Mouse (Mus musculus): ENCODE results near the gene 3830406C13Rik. TPM values are rescaled to one million over a fixed set of nuclear protein-coding genes. Genes with fewer than 3 reads are reported as not detected.

The 3830406C13Rik gene
- polyA plus RNA-seq, 1 experiment: 8.7 TPM

GRCm38 (mm10) chr14:12296391-12296790 is 12.4 kb downstream of the 3830406C13Rik start:
- Histone ChIP-seq H3K4me2 (ENCODE audit: low read depth) (no peak overlapping the region), H3ac (ENCODE audit: control insufficient read depth, insufficient read length) (no peak overlapping the region), H3K4me3 (no peak overlapping the region), H3K36me3 (ENCODE audit: control insufficient read depth, insufficient read depth) (peaks cover 11% of the 10 kb centered on the region), H3K79me2 (ENCODE audit: control insufficient read depth, insufficient read depth) (no peaks in the 10 kb centered on the region), H3K27me3 (ENCODE audit: control insufficient read depth, insufficient read depth, insufficient read length) (no peaks in the 10 kb centered on the region)
- TF ChIP-seq E2F4 (IDR thresholded peaks at IDR 0.05; ENCODE audit: insufficient read depth) (no peak), TCF12 (IDR thresholded peaks at IDR 0.05; ENCODE audit: insufficient read depth, poor library complexity, severe bottlenecking) (no peak), TCF3 (IDR thresholded peaks at IDR 0.05; ENCODE audit: insufficient read length, low read depth) (no peak), REST (IDR thresholded peaks at IDR 0.05; ENCODE audit: insufficient read depth, insufficient read length) (no peak), CEBPB (IDR thresholded peaks at IDR 0.05; ENCODE audit: insufficient read depth, poor library complexity, severe bottlenecking) (no peak), POLR2AphosphoS2 (IDR thresholded peaks at IDR 0.05; ENCODE audit: insufficient read length, low read depth) (no peak), USF1 (IDR thresholded peaks at IDR 0.05; ENCODE audit: low read depth) (no peak), SRF (IDR thresholded peaks at IDR 0.05; ENCODE audit: control insufficient read depth, insufficient read length, low read depth) (no peak), MAX (IDR thresholded peaks at IDR 0.05; ENCODE audit: low read depth) (no peak), MYOG (IDR thresholded peaks at IDR 0.05; ENCODE audit: control insufficient read depth in 1 of 3, insufficient read depth in 1 of 3, insufficient read length in 2 of 3, low read depth in 2 of 3) (no peak), MYOD1 (IDR thresholded peaks at IDR 0.05; ENCODE audit: control insufficient read depth in 1 of 3, insufficient read length in 2 of 3, low read depth in 2 of 3) (no peak), POLR2A (IDR thresholded peaks at IDR 0.05; ENCODE audit: insufficient read length, low read depth) (no peak)

- no peak overlapping the region for H3K4me2 ChIP-seq (ENCODE audit: low read depth)
- H3K27me3 ChIP-seq (ENCODE audit: control insufficient read depth, insufficient read depth, insufficient read length): no peaks in the 10 kb centered on the region
- H3K79me2 ChIP-seq (ENCODE audit: control insufficient read depth, insufficient read depth): no peaks in the 10 kb centered on the region
- no peak overlapping the region for H3K4me3 ChIP-seq
- peaks cover 11% of the 10 kb centered on the region for H3K36me3 ChIP-seq (ENCODE audit: control insufficient read depth, insufficient read depth)
- H3ac ChIP-seq (ENCODE audit: control insufficient read depth, insufficient read length): no peak overlapping the region
- TF ChIP-seq TCF3 (IDR thresholded peaks at IDR 0.05; ENCODE audit: insufficient read length, low read depth) (no peak), SRF (IDR thresholded peaks at IDR 0.05; ENCODE audit: control insufficient read depth, insufficient read length, low read depth) (no peak), CEBPB (IDR thresholded peaks at IDR 0.05; ENCODE audit: insufficient read depth, poor library complexity, severe bottlenecking) (no peak), USF1 (IDR thresholded peaks at IDR 0.05; ENCODE audit: low read depth) (no peak), TCF12 (IDR thresholded peaks at IDR 0.05; ENCODE audit: insufficient read depth, poor library complexity, severe bottlenecking) (no peak), MYOG (IDR thresholded peaks at IDR 0.05; ENCODE audit: control insufficient read depth in 1 of 3, insufficient read depth in 1 of 3, insufficient read length in 2 of 3, low read depth in 2 of 3) (no peak), MAX (IDR thresholded peaks at IDR 0.05; ENCODE audit: low read depth) (no peak), REST (IDR thresholded peaks at IDR 0.05; ENCODE audit: insufficient read depth, insufficient read length) (no peak), POLR2AphosphoS2 (IDR thresholded peaks at IDR 0.05; ENCODE audit: insufficient read length, low read depth) (no peak), POLR2A (IDR thresholded peaks at IDR 0.05; ENCODE audit: insufficient read length, low read depth) (no peak), MYOD1 (IDR thresholded peaks at IDR 0.05; ENCODE audit: control insufficient read depth in 1 of 3, insufficient read length in 2 of 3, low read depth in 2 of 3) (no peak), E2F4 (IDR thresholded peaks at IDR 0.05; ENCODE audit: insufficient read depth) (no peak)
Observed at GRCm38 (mm10) chr14:12299171-12299570, 15.2 kb downstream of the 3830406C13Rik start.

GRCm38 (mm10) chr14:12299654-12300053 is 15.7 kb downstream of the 3830406C13Rik start:
- TF ChIP-seq POLR2AphosphoS2 (IDR thresholded peaks at IDR 0.05; ENCODE audit: insufficient read length, low read depth) (no peak), USF1 (IDR thresholded peaks at IDR 0.05; ENCODE audit: low read depth) (no peak), MAX (IDR thresholded peaks at IDR 0.05; ENCODE audit: low read depth) (no peak), MYOD1 (IDR thresholded peaks at IDR 0.05; ENCODE audit: control insufficient read depth in 1 of 3, insufficient read length in 2 of 3, low read depth in 2 of 3) (no peak), TCF12 (IDR thresholded peaks at IDR 0.05; ENCODE audit: insufficient read depth, poor library complexity, severe bottlenecking) (no peak), E2F4 (IDR thresholded peaks at IDR 0.05; ENCODE audit: insufficient read depth) (no peak), SRF (IDR thresholded peaks at IDR 0.05; ENCODE audit: control insufficient read depth, insufficient read length, low read depth) (no peak), TCF3 (IDR thresholded peaks at IDR 0.05; ENCODE audit: insufficient read length, low read depth) (no peak), MYOG (IDR thresholded peaks at IDR 0.05; ENCODE audit: control insufficient read depth in 1 of 3, insufficient read depth in 1 of 3, insufficient read length in 2 of 3, low read depth in 2 of 3) (no peak), POLR2A (IDR thresholded peaks at IDR 0.05; ENCODE audit: insufficient read length, low read depth) (no peak), REST (IDR thresholded peaks at IDR 0.05; ENCODE audit: insufficient read depth, insufficient read length) (no peak), CEBPB (IDR thresholded peaks at IDR 0.05; ENCODE audit: insufficient read depth, poor library complexity, severe bottlenecking) (no peak)
- Histone ChIP-seq H3K36me3 (ENCODE audit: control insufficient read depth, insufficient read depth) (peaks cover 11% of the 10 kb centered on the region), H3K79me2 (ENCODE audit: control insufficient read depth, insufficient read depth) (no peaks in the 10 kb centered on the region)

GRCm38 (mm10) chr14:12300275-12300674 is 16.3 kb downstream of the 3830406C13Rik start:
- H3K4me2 ChIP-seq (ENCODE audit: low read depth): no peak overlapping the region
- H3K36me3 ChIP-seq (ENCODE audit: control insufficient read depth, insufficient read depth): peaks cover 11% of the 10 kb centered on the region
- TF ChIP-seq E2F4 (IDR thresholded peaks at IDR 0.05; ENCODE audit: insufficient read depth) (no peak), TCF12 (IDR thresholded peaks at IDR 0.05; ENCODE audit: insufficient read depth, poor library complexity, severe bottlenecking) (no peak), MAX (IDR thresholded peaks at IDR 0.05; ENCODE audit: low read depth) (no peak), SRF (IDR thresholded peaks at IDR 0.05; ENCODE audit: control insufficient read depth, insufficient read length, low read depth) (no peak)
- no peaks in the 10 kb centered on the region for H3K79me2 ChIP-seq (ENCODE audit: control insufficient read depth, insufficient read depth)
- no peak overlapping the region for H3ac ChIP-seq (ENCODE audit: control insufficient read depth, insufficient read length)
- no peaks in the 10 kb centered on the region for H3K27me3 ChIP-seq (ENCODE audit: control insufficient read depth, insufficient read depth, insufficient read length)
- H3K4me3 ChIP-seq: no peak overlapping the region

More at GRCm38 (mm10) chr14:12299654-12300053, 15.7 kb downstream of the 3830406C13Rik start:
- no peak overlapping the region for H3K4me3 ChIP-seq
- no peak overlapping the region for H3ac ChIP-seq (ENCODE audit: control insufficient read depth, insufficient read length)
- no peak overlapping the region for H3K4me2 ChIP-seq (ENCODE audit: low read depth)
- no peaks in the 10 kb centered on the region for H3K27me3 ChIP-seq (ENCODE audit: control insufficient read depth, insufficient read depth, insufficient read length)

- H3K27me3 ChIP-seq (ENCODE audit: control insufficient read depth, insufficient read depth, insufficient read length): no peaks in the 10 kb centered on the region
- H3K4me3 ChIP-seq: no peak overlapping the region
- H3ac ChIP-seq (ENCODE audit: control insufficient read depth, insufficient read length): no peak overlapping the region
Observed at GRCm38 (mm10) chr14:12300677-12301076, 16.7 kb downstream of the 3830406C13Rik start.

More at GRCm38 (mm10) chr14:12300677-12301076, 16.7 kb downstream of the 3830406C13Rik start:
- TF ChIP-seq POLR2A (IDR thresholded peaks at IDR 0.05; ENCODE audit: insufficient read length, low read depth): no peak
- no peak for TF ChIP-seq MAX (IDR thresholded peaks at IDR 0.05; ENCODE audit: low read depth)
- TF ChIP-seq TCF12 (IDR thresholded peaks at IDR 0.05; ENCODE audit: insufficient read depth, poor library complexity, severe bottlenecking): no peak
- no peak for TF ChIP-seq REST (IDR thresholded peaks at IDR 0.05; ENCODE audit: insufficient read depth, insufficient read length)
- no peak for TF ChIP-seq MYOD1 (IDR thresholded peaks at IDR 0.05; ENCODE audit: control insufficient read depth in 1 of 3, insufficient read length in 2 of 3, low read depth in 2 of 3)
- H3K36me3 ChIP-seq (ENCODE audit: control insufficient read depth, insufficient read depth): peaks cover 11% of the 10 kb centered on the region
- H3K79me2 ChIP-seq (ENCODE audit: control insufficient read depth, insufficient read depth): no peaks in the 10 kb centered on the region
- no peak overlapping the region for H3K4me2 ChIP-seq (ENCODE audit: low read depth)
